Mouse (Mus musculus) ES-E14 (cell line): ENCODE measurements around the gene Fam20b. TPM values are rescaled to one million over a fixed set of nuclear protein-coding genes. Genes with fewer than 3 reads are reported as not detected.
A peak's percentile ranks its signal among the peaks of the same experiment; 100 is the strongest.

ENCODE experiments used
- DNase-seq: peaks from one replicate; pipeline ENCODE4 v3.0.0-alpha.2; 2013; ENCODE audit warnings: low read depth, low spot score
- H3K27ac ChIP-seq: 2 replicates; pipeline ENCODE4 v1.5.1; 2012; ENCODE audit warnings: low read depth, mild to moderate bottlenecking, low read length, moderate library complexity, mixed read lengths; ENCODE audit not compliant: poor library complexity, insufficient read depth, severe bottlenecking
- H3K36me3 ChIP-seq: 2 replicates; pipeline ENCODE4 v1.6.1; 2012; ENCODE audit warnings: mild to moderate bottlenecking, low read length, moderate library complexity, mixed read lengths; ENCODE audit not compliant: control insufficient read depth, poor library complexity, insufficient read depth, severe bottlenecking
- H3K4me1 ChIP-seq, 2 experiments: fragments of 150-350 bp in 1 of 2; sonication (generic) in 1 of 2; 2 replicates each; pipeline ENCODE4 v1.6.1; 2012; ENCODE audit warnings: low read length in 2 of 2, mild to moderate bottlenecking in 1 of 2, mixed read lengths in 1 of 2; ENCODE audit not compliant: control insufficient read depth in 2 of 2, insufficient read depth in 2 of 2, poor library complexity in 1 of 2
- H3K4me3 ChIP-seq, 2 experiments: fragments of 150-350 bp in 1 of 2; sonication (generic) in 1 of 2; 2 replicates each; pipeline ENCODE4 v1.5.1; 2012; ENCODE audit warnings: low read length in 2 of 2, low read depth in 1 of 2, mild to moderate bottlenecking in 1 of 2, mixed read lengths in 1 of 2; ENCODE audit not compliant: insufficient read depth in 1 of 2, poor library complexity in 1 of 2, severe bottlenecking in 1 of 2
- H3K9ac ChIP-seq: 2 replicates; pipeline ENCODE4 v1.6.1; 2012; ENCODE audit warnings: low read depth, mild to moderate bottlenecking, low read length, mixed read lengths; ENCODE audit not compliant: poor library complexity, insufficient read depth, severe bottlenecking
- H3K9me3 ChIP-seq: fragments of 150-350 bp; sonication (generic); 2 replicates; pipeline ENCODE4 v1.6.1; 2012; ENCODE audit warnings: low read depth, mild to moderate bottlenecking, low read length; ENCODE audit not compliant: control insufficient read depth, insufficient read depth
- CHD2 ChIP-seq: IDR thresholded peaks from 2 replicates; pipeline ENCODE4 v1.6.1; 2014; ENCODE audit warnings: mild to moderate bottlenecking, low read depth, low read length, inconsistent platforms
- HCFC1 ChIP-seq: IDR thresholded peaks from 2 replicates; pipeline ENCODE4 v1.6.1; 2012; ENCODE audit warnings: low read length, inconsistent platforms, borderline replicate concordance; ENCODE audit not compliant: insufficient read depth
- MAFK ChIP-seq: IDR thresholded peaks from 2 replicates; pipeline ENCODE4 v1.6.1; 2014; ENCODE audit warnings: mild to moderate bottlenecking, low read depth, low read length, inconsistent platforms; ENCODE audit not compliant: insufficient read depth
- ZC3H11A ChIP-seq: IDR thresholded peaks from 2 replicates; pipeline ENCODE4 v1.6.1; 2012; ENCODE audit warnings: low read depth, mild to moderate bottlenecking, inconsistent platforms, low read length, borderline replicate concordance
- ZNF384 ChIP-seq: IDR thresholded peaks from 2 replicates; pipeline ENCODE4 v1.6.1; 2012; ENCODE audit warnings: low read depth, low read length, inconsistent platforms
- in situ Hi-C, 2 experiments: fragments of 600-800 bp; cut with MboI; formaldehyde crosslinking; loops; one replicate each; pipeline ENCODE4 v1.15.1; 2025; ENCODE audit warnings: low sequenced_read_pairs in 2 of 2, inconsistent platforms in 1 of 2; ENCODE audit not compliant: unreplicated experiment in 2 of 2
- total RNA-seq: library from RNA; depleted of rRNA; stranded (reverse); fragments of 300-350 nt; gene quantifications from 2 replicates; pipeline ENCODE4 v1.2.3, GENCODE M21; 2012

Gene Fam20b
- total RNA-seq, 1 experiment: 22.2 TPM

- Histone ChIP-seq H3K9ac (no peak overlapping the region), H3K4me1 (peaks cover 4 to 9% of the 10 kb centered on the region in 2 experiments; a peak in 2 of 4 replicates), H3K4me3 (no peak overlapping the region), H3K27ac (no peak overlapping the region; the same call in 1 of the 2 replicates), H3K36me3 (no peaks in the 10 kb centered on the region), H3K9me3 (no peaks in the 10 kb centered on the region)
- in situ Hi-C loops: no loop called here
- no peak for DNase-seq
- TF ChIP-seq ZNF384: no peak
Observed at GRCm38 (mm10) chr1:156677230-156677629, 41.7 kb downstream of the Fam20b start.

GRCm38 (mm10) chr1:156676596-156676995 is 42.3 kb downstream of the Fam20b start:
- no peak for DNase-seq
- H3K9me3 ChIP-seq: no peaks in the 10 kb centered on the region
- TF ChIP-seq ZNF384 (0 out of 2 replicates have a peak, but pooled peaks have one; percentile 2), CHD2 (no peak), MAFK (no peak), ZC3H11A (no peak), HCFC1 (no peak)

GRCm38 (mm10) chr1:156676171-156676570 is 42.7 kb downstream of the Fam20b start:
- H3K27ac ChIP-seq: no peak overlapping the region
- no peak overlapping the region for H3K9ac ChIP-seq
- peak; percentile 82 for DNase-seq
- no peak overlapping the region for H3K4me3 ChIP-seq
- 0 out of 2 replicates have a peak, but pooled peaks cover 4% of the 10 kb centered on the region for H3K36me3 ChIP-seq
- in situ Hi-C loops: no loop called here
- TF ChIP-seq MAFK (no peak), ZNF384 (no peak), HCFC1 (no peak; the same call in 1 of the 2 replicates), ZC3H11A (peak; percentile 74), CHD2 (no peak)
- H3K9me3 ChIP-seq: no peaks in the 10 kb centered on the region
- peaks cover 5 to 7% of the 10 kb centered on the region in 2 experiments; a peak in 2 of 4 replicates for H3K4me1 ChIP-seq

More at GRCm38 (mm10) chr1:156676596-156676995, 42.3 kb downstream of the Fam20b start:
- H3K4me1 ChIP-seq: peaks cover 5 to 9% of the 10 kb centered on the region in 2 experiments; a peak in 2 of 4 replicates
- no peak overlapping the region for H3K9ac ChIP-seq
- no peak overlapping the region for H3K4me3 ChIP-seq
- 0 out of 2 replicates have a peak, but pooled peaks cover 4% of the 10 kb centered on the region for H3K36me3 ChIP-seq
- H3K27ac ChIP-seq: no peak overlapping the region
- in situ Hi-C loops: no loop called here

GRCm38 (mm10) chr1:156674195-156675000 is 44.5 kb downstream of the Fam20b start, which contains the start of gene Tor3a:
Tor3a (minus strand) TSS chr1:156674356.
- in situ Hi-C loops: no loop called here

More at GRCm38 (mm10) chr1:156674195-156675000, 44.5 kb downstream of the Fam20b start, which contains the start of gene Tor3a:
- Histone ChIP-seq H3K27ac (no peak within 1 kb of the TSS), H3K9me3 (no peaks in the 10 kb centered on the region), H3K4me3 (peak within 1 kb of the TSS; percentile 64 to 71), H3K9ac (peak within 1 kb of the TSS; percentile 66), H3K36me3 (0 out of 2 replicates have a peak, but pooled peaks cover 4% of the 10 kb centered on the region), H3K4me1 (peaks cover 7 to 11% of the 10 kb centered on the region in 2 experiments)
- no peak for TF ChIP-seq MAFK
- no peak for TF ChIP-seq CHD2
- TF ChIP-seq ZNF384: no peak
- TF ChIP-seq HCFC1: no peak
- no peak for TF ChIP-seq ZC3H11A
- no peak for DNase-seq
